Mouse (Mus musculus) ovary, postnatal 14 days (tissue): ENCODE measurements around the gene Pla2g2c.

Experiments used
- DNase-seq: peaks from one replicate; pipeline ENCODE4 v3.0.0; 2022; ENCODE audit warnings: low spot score

Gene Pla2g2c

GRCm38 (mm10) chr4:138748369-138749072 lies 23.9 kb downstream of the Pla2g2c start:
- peak; percentile 27 for DNase-seq

GRCm38 (mm10) chr4:138752603-138753002 lies 28.0 kb downstream of the Pla2g2c start:
- DNase-seq, result no peak

GRCm38 (mm10) chr4:138753608-138754007 lies 29.0 kb downstream of the Pla2g2c start:
- DNase-seq, result no peak

- DNase-seq, result no peak
Observed at GRCm38 (mm10) chr4:138754432-138754831, 29.8 kb downstream of the Pla2g2c start.

- DNase-seq, result no peak
Observed at GRCm38 (mm10) chr4:138755439-138755838, 30.8 kb downstream of the Pla2g2c start.

GRCm38 (mm10) chr4:138755983-138756382 lies 31.4 kb downstream of the Pla2g2c start:
- no peak for DNase-seq

- DNase-seq, result no peak
Observed at GRCm38 (mm10) chr4:138757416-138757815, 32.8 kb downstream of the Pla2g2c start, which contains the start of gene Pla2g2f. Gene Pla2g2f, minus strand, starts transcription at chr4:138757626.

GRCm38 (mm10) chr4:138762266-138762665 lies 37.7 kb downstream of the Pla2g2c start:
- DNase-seq, result no peak

- DNase-seq, result no peak
Observed at GRCm38 (mm10) chr4:138771970-138772369, 47.4 kb downstream of the Pla2g2c start.

GRCm38 (mm10) chr4:138772386-138772785 lies 47.8 kb downstream of the Pla2g2c start:
- no peak for DNase-seq

GRCm38 (mm10) chr4:138775435-138775834 lies 50.8 kb downstream of the Pla2g2c start, which contains the start of gene Pla2g2d:
Gene Pla2g2d, plus strand, starts transcription at chr4:138775735.
- DNase-seq, result no peak

- no peak for DNase-seq
Observed at GRCm38 (mm10) chr4:138777417-138778407, 53.1 kb downstream of the Pla2g2c start.

- no peak for DNase-seq
Observed at GRCm38 (mm10) chr4:138780300-138780699, 55.7 kb downstream of the Pla2g2c start.

GRCm38 (mm10) chr4:138782098-138782497 lies 57.5 kb downstream of the Pla2g2c start:
- DNase-seq, result no peak

- no peak for DNase-seq
Observed at GRCm38 (mm10) chr4:138785721-138786120, 61.1 kb downstream of the Pla2g2c start.

GRCm38 (mm10) chr4:138786141-138786540 lies 61.5 kb downstream of the Pla2g2c start:
- DNase-seq, result no peak

GRCm38 (mm10) chr4:138788381-138788780 lies 63.8 kb downstream of the Pla2g2c start:
- no peak for DNase-seq

- DNase-seq, result no peak
Observed at GRCm38 (mm10) chr4:138791452-138791851, 66.9 kb downstream of the Pla2g2c start.

- DNase-seq, result no peak
Observed at GRCm38 (mm10) chr4:138792599-138792998, 68.0 kb downstream of the Pla2g2c start.

- peak; percentile 44 for DNase-seq
Observed at GRCm38 (mm10) chr4:138793276-138793675, 68.7 kb downstream of the Pla2g2c start.

- DNase-seq, result no peak
Observed at GRCm38 (mm10) chr4:138794344-138794743, 69.8 kb downstream of the Pla2g2c start.
